Mouse (Mus musculus) intestine, postnatal 0 days (tissue): ENCODE data around the gene Uhmk1. TPM values are rescaled to one million over a fixed set of nuclear protein-coding genes. Genes with fewer than 3 reads are reported as not detected.

ENCODE experiments used
- ATAC-seq: fragments of 200-750 bp; cut with Nextera tagmentation; 2 replicates; pipeline ENCODE4 v1.8.0; 2017; ENCODE audit warnings: mild to moderate bottlenecking, moderate TSS enrichment, moderate library complexity
- H3K27ac ChIP-seq: fragments of 300-500 bp; sonication (generic); 2 replicates; pipeline ENCODE4 v1.5.1; 2014; ENCODE audit warnings: mild to moderate bottlenecking, low read depth, low read length, moderate library complexity
- H3K27me3 ChIP-seq: fragments of 300-500 bp; sonication (generic); replicated peaks from 2 replicates; pipeline ENCODE4 v1.6.1; 2014; ENCODE audit warnings: low read length, mixed read lengths; ENCODE audit not compliant: control insufficient read depth, insufficient read depth
- H3K36me3 ChIP-seq: fragments of 300-500 bp; sonication (generic); 2 replicates; pipeline ENCODE4 v1.6.1; 2014; ENCODE audit warnings: mild to moderate bottlenecking, moderate library complexity; ENCODE audit not compliant: control insufficient read depth, insufficient read depth
- H3K4me1 ChIP-seq: fragments of 300-500 bp; sonication (generic); replicated peaks from 2 replicates; pipeline ENCODE4 v1.6.1; 2014; ENCODE audit warnings: antibody characterized with exemption, low read length, mixed read lengths; ENCODE audit not compliant: control insufficient read depth, insufficient read depth
- H3K4me2 ChIP-seq: fragments of 300-500 bp; sonication (generic); replicated peaks from 2 replicates; pipeline ENCODE4 v1.6.1; 2014; ENCODE audit warnings: low read depth, mild to moderate bottlenecking, moderate library complexity
- H3K4me3 ChIP-seq: fragments of 300-500 bp; sonication (generic); 2 replicates; pipeline ENCODE4 v1.5.1; 2014; ENCODE audit warnings: low read depth, low read length
- H3K9ac ChIP-seq: fragments of 300-500 bp; sonication (generic); 2 replicates; pipeline ENCODE4 v1.6.1; 2014; ENCODE audit warnings: mild to moderate bottlenecking, low read depth, low read length
- H3K9me3 ChIP-seq: fragments of 300-500 bp; sonication (generic); 2 replicates; pipeline ENCODE4 v1.6.1; 2016; ENCODE audit warnings: mixed run types; ENCODE audit not compliant: control insufficient read depth
- CTCF ChIP-seq: sonication (generic); IDR thresholded peaks from 2 replicates; pipeline ENCODE4 v1.5.1; 2016; ENCODE audit warnings: low read depth, mild to moderate bottlenecking, control low read depth, antibody characterized with exemption, moderate library complexity
- WGBS: fragments of 180-500 bp; shearing (Covaris S2); extraction: QIAGEN DNeasy Blood & Tissue Kit; methylation state at CpG from one replicate; pipeline ENCODE4 v1.1.7; 2014; 5-methylcytosine and 5-hydroxymethylcytosine counted together
- polyA plus RNA-seq: library from polyadenylated mRNA; unstranded; fragments of >200 nt; fragmentation: Nextera tagmentation; extraction: Ambion mirVana; gene quantifications from 2 replicates; pipeline ENCODE4 v1.2.1, GENCODE M21; 2015

Gene Uhmk1
- polyA plus RNA-seq, 1 experiment from 2014 or later: 5.4 TPM

DNA sequence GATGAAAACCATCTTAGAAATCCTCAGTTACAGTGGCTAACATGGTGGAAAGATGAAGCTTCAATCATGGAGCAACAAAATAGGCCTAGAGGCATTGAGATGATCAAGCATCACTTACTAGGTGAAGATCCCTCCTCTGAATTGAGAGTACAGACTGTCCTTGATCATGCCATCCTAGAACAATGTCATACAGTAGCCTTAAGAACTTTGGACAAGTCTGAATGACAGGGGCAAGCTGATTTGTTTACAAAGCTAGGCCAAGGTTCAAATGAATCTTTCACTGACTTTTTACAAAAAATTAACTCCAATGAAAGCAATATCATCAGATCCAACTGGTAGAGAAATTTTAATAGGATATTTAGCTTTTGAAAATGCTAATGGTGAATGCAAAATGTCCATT, 5.2 kb upstream of the Uhmk1 start:
- no peak for ATAC-seq
- Histone ChIP-seq H3K27ac (no peak overlapping the region), H3K4me3 (no peak overlapping the region), H3K9ac (no peak overlapping the region), H3K9me3 (no peaks in the 10 kb centered on the region), H3K27me3 (no peaks in the 10 kb centered on the region), H3K4me1 (no peaks in the 10 kb centered on the region), H3K4me2 (no peak overlapping the region), H3K36me3 (no peaks in the 10 kb centered on the region)
- TF ChIP-seq CTCF: no peak

DNA sequence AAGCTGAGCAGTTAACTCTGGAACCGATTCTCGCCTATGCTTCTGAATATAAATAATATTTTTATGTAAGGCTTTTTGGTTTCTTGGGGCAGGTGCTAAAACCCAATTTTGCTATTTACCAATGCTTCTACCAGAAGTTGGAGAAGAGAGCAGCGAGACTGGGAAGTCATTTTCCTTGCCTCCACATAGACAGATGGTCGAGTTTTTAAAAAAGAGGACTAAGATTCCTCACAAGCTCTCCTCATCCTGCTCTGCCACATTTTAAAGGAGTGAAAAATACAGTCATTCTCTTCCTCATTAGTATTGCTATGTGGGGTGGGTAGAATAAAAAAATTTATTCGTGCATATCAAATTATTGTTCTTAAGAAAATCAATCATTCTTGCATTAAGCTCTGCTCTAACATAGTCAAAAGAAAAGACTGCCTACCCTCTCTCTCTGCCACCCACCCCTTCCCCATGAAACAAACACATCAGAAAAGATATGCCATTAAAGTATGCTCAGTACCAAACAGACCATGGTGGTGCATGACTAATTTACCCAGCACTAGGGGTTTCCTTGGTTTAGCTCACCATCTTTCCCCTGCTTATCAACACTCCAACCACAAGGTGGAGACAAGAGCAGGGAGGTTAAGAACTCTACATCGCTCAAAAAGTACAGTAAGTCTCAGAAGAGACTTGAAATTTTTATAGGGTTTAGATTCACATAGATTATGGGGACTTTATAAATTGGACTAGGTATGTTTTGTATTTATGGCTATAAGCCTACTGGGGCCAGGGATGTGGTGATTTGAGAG, 3.1 kb upstream of the Uhmk1 start:
- Histone ChIP-seq H3K27me3 (no peaks in the 10 kb centered on the region), H3K9ac (no peak overlapping the region), H3K4me1 (no peaks in the 10 kb centered on the region), H3K27ac (no peak overlapping the region), H3K4me3 (no peak overlapping the region), H3K9me3 (no peaks in the 10 kb centered on the region), H3K4me2 (no peak overlapping the region), H3K36me3 (no peaks in the 10 kb centered on the region)
- 82% methylated on average over 6 of the region's 6 CpGs for WGBS
- TF ChIP-seq CTCF: peak; percentile 69
- ATAC-seq: no peak

DNA sequence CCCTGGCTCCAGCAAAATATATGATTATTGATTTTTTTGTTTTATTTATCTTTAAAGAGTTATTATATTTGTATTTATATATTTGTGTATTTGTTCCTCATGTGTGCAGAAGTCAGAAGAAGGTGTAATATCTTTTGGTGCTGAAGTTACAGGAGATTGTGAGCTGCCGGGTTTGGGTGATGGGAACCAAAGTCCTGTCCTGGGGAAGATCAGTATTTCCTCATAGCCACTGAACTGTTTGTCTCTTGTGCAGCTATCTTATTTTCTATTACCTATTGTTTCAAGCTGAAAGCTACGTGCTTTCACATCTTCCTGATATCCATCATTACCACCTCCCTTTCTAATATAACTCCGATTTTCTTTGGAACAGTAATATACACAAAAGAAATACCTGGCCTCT, 393 bp upstream of the Uhmk1 start:
- H3K9ac ChIP-seq: peak overlapping the region; percentile 94; the same call in 1 of the 2 replicates
- peak; percentile 7; the same call in 1 of the 2 replicates for ATAC-seq

DNA sequence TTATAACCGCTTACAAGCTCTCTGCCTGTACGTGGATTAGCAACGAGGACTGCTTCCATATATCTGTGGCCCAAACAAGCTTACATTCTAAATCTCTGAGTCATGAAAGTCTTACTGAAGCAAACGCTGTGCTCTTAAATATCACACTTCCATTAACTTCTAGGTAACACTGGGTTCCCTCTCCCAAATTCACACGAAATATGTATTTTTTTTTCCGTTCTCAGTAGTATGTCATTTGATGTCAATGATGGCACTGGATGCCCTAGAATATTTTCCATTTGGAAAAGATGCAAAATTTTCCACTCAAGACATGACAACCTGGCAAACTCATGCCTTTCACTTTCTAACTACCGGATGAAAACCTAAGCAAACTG, 827 bp downstream of the Uhmk1 start:
- 14% methylated on average over 7 of the region's 7 CpGs for WGBS
- TF ChIP-seq CTCF: no peak
- no peak overlapping the region for H3K27ac ChIP-seq

More for the DNA sequence above, 393 bp upstream of the Uhmk1 start:
- H3K27me3 ChIP-seq: no peaks in the 10 kb centered on the region
- 63% methylated on average over 3 of the region's 3 CpGs for WGBS
- no peak overlapping the region for H3K27ac ChIP-seq
- TF ChIP-seq CTCF: no peak
- peak overlapping the region; percentile 94 for H3K4me3 ChIP-seq
- no peaks in the 10 kb centered on the region for H3K9me3 ChIP-seq
- H3K4me2 ChIP-seq: peak overlapping the region; percentile 79
- H3K36me3 ChIP-seq: peaks cover 9% of the 10 kb centered on the region; the same call in 1 of the 2 replicates
- no peaks in the 10 kb centered on the region for H3K4me1 ChIP-seq

DNA sequence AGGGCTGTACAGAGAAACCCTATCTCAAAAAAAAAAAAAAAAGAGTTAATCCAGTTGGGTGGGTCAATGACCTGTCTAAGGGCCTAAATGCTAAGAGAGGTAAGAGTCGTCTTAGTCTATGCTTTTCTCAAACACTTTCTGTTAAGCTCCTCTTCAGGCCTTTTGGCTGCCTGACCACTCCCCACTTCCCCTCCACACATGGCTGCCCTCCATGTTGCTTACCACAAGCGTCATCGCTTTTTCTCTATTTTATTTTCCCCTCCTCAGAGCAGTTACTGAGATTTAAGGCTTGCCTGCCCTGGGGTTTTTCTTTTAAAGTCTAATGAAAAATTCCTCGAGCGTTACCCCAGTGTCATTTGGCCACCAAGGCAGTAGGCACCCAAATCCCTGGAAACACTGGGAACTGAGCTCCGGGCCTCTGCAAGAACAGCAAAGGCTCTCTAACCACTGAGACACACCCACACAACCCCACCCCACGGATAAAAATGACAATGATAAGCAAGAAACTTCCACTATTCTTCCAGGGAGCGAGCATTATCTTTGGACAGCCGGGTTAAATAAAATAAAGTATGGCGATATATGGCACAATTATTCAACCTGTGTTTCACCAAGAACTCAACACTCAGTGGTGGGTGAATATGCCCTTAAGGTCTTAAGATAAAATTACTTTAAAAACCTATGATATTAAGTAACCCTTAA, 1.9 kb downstream of the Uhmk1 start:
- WGBS: 81% methylated on average over 10 of the region's 10 CpGs
- Histone ChIP-seq H3K36me3 (peaks cover 24% of the 10 kb centered on the region), H3K9ac (no peak overlapping the region), H3K9me3 (no peaks in the 10 kb centered on the region), H3K4me2 (no peak overlapping the region), H3K4me1 (no peaks in the 10 kb centered on the region), H3K27me3 (no peaks in the 10 kb centered on the region), H3K27ac (no peak overlapping the region), H3K4me3 (no peak overlapping the region)
- no peak for ATAC-seq
- TF ChIP-seq CTCF: no peak

More for the DNA sequence above, 827 bp downstream of the Uhmk1 start:
- Histone ChIP-seq H3K4me1 (no peaks in the 10 kb centered on the region), H3K27me3 (no peaks in the 10 kb centered on the region), H3K36me3 (peaks cover 14% of the 10 kb centered on the region; the same call in 1 of the 2 replicates), H3K9me3 (no peaks in the 10 kb centered on the region), H3K4me2 (peak overlapping the region; percentile 79), H3K9ac (peak overlapping the region; percentile 94), H3K4me3 (peak overlapping the region; percentile 94)
- ATAC-seq: no peak

DNA sequence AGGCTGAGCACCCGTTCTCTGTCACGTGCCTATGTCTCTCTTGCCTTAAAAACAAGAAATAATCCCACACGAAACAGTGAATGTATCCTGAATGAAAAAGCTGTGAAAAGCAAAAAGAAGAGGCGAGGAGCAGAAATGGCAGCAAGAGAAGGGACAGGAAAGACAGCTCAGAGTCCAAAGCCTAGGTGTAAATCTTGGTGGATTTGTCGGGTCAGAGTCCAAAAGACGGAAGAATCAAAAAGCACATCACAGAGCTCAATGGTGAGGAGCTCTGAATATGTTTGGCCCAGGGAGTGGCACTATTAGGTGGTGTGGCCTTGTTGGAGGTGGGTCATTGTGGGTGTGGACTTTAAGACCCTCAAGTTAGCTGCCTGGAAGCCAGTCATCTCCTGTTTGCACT, 8.8 kb downstream of the Uhmk1 start:
- ATAC-seq: no peak
- WGBS: 88% methylated on average over 6 of the region's 6 CpGs
- no peak overlapping the region for H3K4me2 ChIP-seq
- H3K9me3 ChIP-seq: no peaks in the 10 kb centered on the region
- TF ChIP-seq CTCF: no peak
- H3K4me1 ChIP-seq: no peaks in the 10 kb centered on the region
- H3K27ac ChIP-seq: no peak overlapping the region
- peaks cover 69% of the 10 kb centered on the region for H3K36me3 ChIP-seq
- no peak overlapping the region for H3K9ac ChIP-seq
- no peaks in the 10 kb centered on the region for H3K27me3 ChIP-seq
- H3K4me3 ChIP-seq: no peak overlapping the region
